24 mouse cellular contexts compared by ENCODE assay signal in the genomic region with DNA sequence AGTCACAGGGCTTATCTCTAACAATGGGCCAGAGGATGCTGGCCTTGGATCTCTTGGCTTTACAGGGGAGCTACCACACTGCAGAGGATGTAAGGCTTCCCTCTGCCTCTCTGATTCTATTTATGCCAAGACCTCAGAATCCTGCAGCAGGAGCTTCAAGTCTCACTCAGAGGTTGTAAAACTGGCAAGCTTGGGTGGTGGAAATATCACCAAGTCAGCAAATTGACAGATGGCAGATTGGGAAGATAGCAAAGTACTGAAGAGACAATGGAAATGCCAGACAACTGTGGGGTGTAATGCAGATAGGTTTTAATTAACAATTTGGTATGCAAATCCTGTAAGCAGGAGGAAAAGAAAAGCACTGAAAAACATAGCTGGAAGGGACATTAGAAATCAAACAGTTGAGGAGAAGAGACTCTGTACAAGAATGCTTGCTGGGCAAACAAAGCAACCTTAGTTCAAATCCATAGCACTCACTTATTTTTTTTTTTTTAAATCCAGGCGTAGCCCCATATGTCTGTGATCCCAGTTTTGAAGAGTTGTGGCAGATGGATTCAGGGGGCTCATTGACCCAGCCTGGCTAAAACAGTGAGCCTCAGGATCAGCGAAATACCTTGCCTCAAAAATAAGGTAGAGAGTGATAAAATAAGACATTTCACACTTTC.
DNase-seq lines count a peak whose midpoint lies in the region; ATAC-seq and TF ChIP-seq lines count a peak whose summit lies in the region.
"Had no signal": no experiment of that assay in that cellular context is flagged by ENCODE, and none has a peak within 500 bp of the region (broad histone marks: within the 10 kb centered on the region; RNA-seq: fewer than 3 reads in every experiment).

No protein-coding gene starts in this region.

- no peaks in the 10 kb centered on the region for H3K36me3 ChIP-seq in kidney, embryonic 15.5 days
- H3K36me3 ChIP-seq: heart, embryonic 12.5 days; liver, embryonic 15.5 days; midbrain, embryonic 12.5 days had no signal

- H3K4me1 ChIP-seq in kidney, embryonic 15.5 days: no peaks in the 10 kb centered on the region
- H3K4me1 ChIP-seq: heart, embryonic 12.5 days; liver, embryonic 15.5 days; midbrain, embryonic 12.5 days had no signal

- no peak overlapping the region for H3K4me2 ChIP-seq in kidney, embryonic 15.5 days
- H3K4me2 ChIP-seq: heart, embryonic 12.5 days; liver, embryonic 15.5 days; lung, embryonic 14.5 days; midbrain, embryonic 12.5 days had no signal

- no peak overlapping the region for H3K27ac ChIP-seq in kidney, embryonic 15.5 days
- H3K27ac ChIP-seq: gastrocnemius, adult 2 months; heart, adult 2 months; liver, embryonic 15.5 days; midbrain, embryonic 12.5 days had no signal

- no peak overlapping the region for H3K4me3 ChIP-seq in kidney, embryonic 15.5 days (replicated peaks)
- H3K4me3 ChIP-seq: erythroblast, embryonic 14.5 days; gastrocnemius, adult 2 months; heart, adult 2 months; heart, embryonic 12.5 days; liver, embryonic 15.5 days; midbrain, embryonic 12.5 days had no signal

- no peak for TF ChIP-seq CTCF in brain, embryonic 14.5 days (IDR thresholded peaks at IDR 0.05; ENCODE audit: borderline replicate concordance, extremely low read depth, insufficient read depth, insufficient read length)

- no peak overlapping the region for H3K9ac ChIP-seq in kidney, embryonic 15.5 days
- H3K9ac ChIP-seq: heart, embryonic 12.5 days; liver, embryonic 15.5 days; lung, embryonic 14.5 days; midbrain, embryonic 12.5 days had no signal

- 86% methylated on average over 2 of the region's 2 CpGs for WGBS in kidney, embryonic 15.5 days

- no peaks in the 10 kb centered on the region for H3K27me3 ChIP-seq in kidney, embryonic 15.5 days
- H3K27me3 ChIP-seq: heart, embryonic 12.5 days; liver, embryonic 15.5 days; midbrain, embryonic 12.5 days had no signal

- ATAC-seq in frontal cortex, adult (ENCODE audit: low TSS enrichment): peak; percentile 66
- no peak for ATAC-seq in kidney, embryonic 15.5 days (replicated peaks; ENCODE audit: low FRiP score)
- ATAC-seq: intestine, embryonic 16.5 days had no signal

- H3K9me3 ChIP-seq in kidney, embryonic 15.5 days (replicated peaks): no peaks in the 10 kb centered on the region
- H3K9me3 ChIP-seq: heart, embryonic 12.5 days; liver, embryonic 15.5 days; midbrain, embryonic 12.5 days had no signal

- no peak for TF ChIP-seq POLR2A in brain, embryonic 14.5 days (IDR thresholded peaks at IDR 0.05; ENCODE audit: borderline replicate concordance, extremely low read depth, insufficient read depth, insufficient read length, poor library complexity, severe bottlenecking)

- DNase-seq in frontal cortex, postnatal 10 days (ENCODE audit: low spot score in 2 of 2): no peak
- peak; percentile 30 to 71 for DNase-seq in layer of hippocampus, adult 18-20 months (ENCODE audit: low spot score in 2 of 2)
- no peak for DNase-seq in layer of hippocampus, postnatal 10 days (ENCODE audit: low spot score in 2 of 2)
- DNase-seq in brain, embryonic 14.5 days (ENCODE audit: low read depth): peak; percentile 84
- DNase-seq in layer of hippocampus, adult 9-11 months: peak; percentile 58
- DNase-seq: adrenal gland, adult 8-10 months; B cell, adult 2 months; cerebellum, adult 11-12 months; gastrocnemius, adult 2 months; gastrocnemius, postnatal 36 days; heart, adult 2 months; kidney, adult 8-10 months; kidney, postnatal 10 days; liver; lung, embryonic 14.5 days; lung, postnatal 14 days; thymus, postnatal 4 days had no signal

Comparison
In these comparisons a context has a peak if more than half of its experiments do, and no peak if none do; other contexts are left out.
1. DNase-seq: peak in layer of hippocampus, adult 18-20 months (2 of 2), brain, embryonic 14.5 days (single experiment) and layer of hippocampus, adult 9-11 months (single experiment); none in frontal cortex, postnatal 10 days (0 of 2) and layer of hippocampus, postnatal 10 days (0 of 2).